Mouse (Mus musculus): ENCODE measurements around the gene Prom1.
A peak's percentile ranks its signal among the peaks of the same experiment; 100 is the strongest.

Gene Prom1

DNA sequence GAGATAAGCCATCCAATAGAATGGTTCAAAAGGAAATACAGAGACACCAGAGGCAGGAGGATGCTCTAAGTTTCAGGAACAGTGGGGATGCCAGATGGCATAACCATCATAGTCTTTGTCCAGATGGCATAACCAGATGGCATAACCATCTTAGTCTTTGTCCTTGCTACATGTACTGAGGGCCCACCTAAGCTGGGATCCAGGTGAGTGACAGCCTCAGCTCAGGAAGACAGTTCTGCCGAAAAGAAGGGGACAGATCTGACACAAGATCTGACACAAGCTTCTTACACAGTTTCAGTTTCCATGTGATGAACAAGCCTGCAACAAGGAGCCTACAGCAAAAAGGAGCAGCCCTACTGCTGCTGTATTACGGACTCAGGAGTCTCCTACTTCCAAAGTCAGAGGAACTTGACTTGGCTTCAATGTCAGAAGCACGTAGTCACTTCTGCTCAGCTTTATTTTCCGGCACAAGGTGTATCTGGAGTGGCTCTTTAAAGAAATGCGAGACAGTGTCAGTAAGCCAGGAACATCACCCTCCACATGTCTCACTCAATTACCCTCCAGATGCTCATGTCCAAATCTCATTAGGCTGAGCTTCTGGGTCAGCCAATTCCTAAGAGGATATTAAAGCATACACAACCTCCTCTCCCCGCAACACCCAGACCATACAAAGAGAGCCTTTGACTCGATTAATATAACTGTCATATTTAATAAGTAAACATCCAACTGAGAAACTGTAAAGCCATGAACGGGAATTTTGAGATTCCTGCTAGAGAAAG is 21.4 kb downstream of the Prom1 start:
- no peak for DNase-seq (ENCODE audit: low read depth, low spot score)

DNA sequence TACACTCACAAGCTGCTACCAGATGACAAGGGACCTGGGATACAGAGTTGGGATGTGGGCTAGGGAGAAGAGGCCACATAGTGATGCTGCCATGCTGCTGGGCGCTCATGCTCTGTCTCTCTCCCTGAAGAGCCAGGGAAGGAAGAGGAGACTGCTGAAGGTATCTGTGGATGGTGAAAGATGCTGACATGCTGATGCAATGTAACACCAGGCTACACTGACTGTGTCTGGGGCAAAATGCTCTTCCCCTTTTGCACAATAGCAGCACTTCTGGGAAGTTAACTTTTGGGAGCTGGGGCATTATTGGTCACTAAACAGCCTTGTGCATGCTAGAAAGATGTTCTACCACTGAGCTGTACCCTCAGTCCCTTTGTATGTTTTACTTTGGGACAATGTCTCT is 26.4 kb downstream of the Prom1 start:
- no peak for DNase-seq (ENCODE audit: low read depth, low spot score)

DNA sequence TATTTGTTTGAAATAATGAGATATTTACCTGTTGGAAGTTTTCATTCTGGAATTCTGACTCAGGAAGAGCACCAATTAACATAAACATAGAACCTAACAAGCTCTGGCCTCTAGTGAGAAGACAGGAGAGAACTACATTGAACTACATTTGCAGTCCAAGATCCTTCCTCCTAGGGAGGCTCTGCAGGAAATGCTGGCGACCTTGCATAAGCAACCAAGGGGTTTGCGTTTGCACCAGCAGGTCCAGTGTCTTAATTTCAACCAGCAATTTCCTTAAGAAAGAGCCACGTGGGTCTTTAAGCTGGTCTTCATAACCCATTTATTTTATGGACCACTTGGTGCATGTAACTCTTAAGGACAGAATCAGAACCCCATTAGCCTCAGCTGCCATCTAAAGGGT is 28.2 kb downstream of the Prom1 start:
- DNase-seq (ENCODE audit: low read depth, low spot score), result no peak

DNA sequence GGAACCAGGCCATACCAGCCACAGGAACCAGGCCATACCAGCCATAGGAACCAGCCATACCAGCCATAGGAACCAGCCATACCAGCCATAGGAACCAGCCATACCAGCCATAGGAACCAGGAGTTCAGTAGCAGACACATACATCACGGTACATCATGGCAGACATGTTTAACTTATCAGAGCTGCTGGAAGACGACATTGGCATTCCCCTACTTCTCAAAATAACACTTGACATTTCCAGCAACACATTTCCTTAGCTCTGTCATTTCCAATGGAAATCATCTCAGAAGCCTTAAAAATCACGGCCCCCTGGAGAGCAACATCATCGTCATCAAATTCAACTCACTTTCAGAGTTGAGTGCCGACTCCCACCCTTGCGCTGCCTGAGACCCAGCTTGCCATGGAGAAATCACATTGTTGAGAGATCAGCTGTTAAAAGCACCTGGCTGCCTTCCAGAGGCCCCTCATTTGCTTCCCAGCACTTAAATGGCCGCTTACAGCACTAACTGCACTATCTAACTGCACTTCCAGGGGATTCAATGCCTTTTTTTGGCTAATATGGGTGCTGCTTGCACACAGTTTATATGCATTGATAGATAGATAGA is 31.2 kb downstream of the Prom1 start:
- no peak for DNase-seq (ENCODE audit: low read depth, low spot score)

GRCm38 (mm10) chr5:44058258-44058657 is 43.6 kb downstream of the Prom1 start:
- no peak for DNase-seq (ENCODE audit: low read depth, low spot score)

DNA sequence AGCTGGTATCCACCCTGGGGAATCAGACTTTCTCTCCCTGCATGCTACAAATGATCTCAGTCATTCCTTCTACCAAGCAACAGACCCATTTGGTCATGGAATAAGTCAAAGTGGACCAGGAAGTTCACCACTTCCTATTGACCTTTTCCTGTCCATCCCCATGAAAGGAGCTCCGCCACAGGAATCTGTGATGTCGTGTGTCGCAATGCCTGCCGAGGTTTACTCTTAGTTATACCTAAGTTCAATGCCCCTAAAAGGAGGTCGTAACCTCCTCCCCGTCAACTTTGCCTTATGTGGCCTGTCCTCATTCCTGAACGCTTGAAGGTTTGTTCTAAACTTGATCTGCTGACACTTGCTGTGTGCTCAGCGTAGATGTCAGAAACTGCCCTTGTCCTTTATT is 51.6 kb downstream of the Prom1 start:
- no peak for DNase-seq (ENCODE audit: low read depth, low spot score)

- DNase-seq (ENCODE audit: low read depth, low spot score), result no peak
Observed at GRCm38 (mm10) chr5:44049395-44049976, 52.3 kb downstream of the Prom1 start.

- peak; percentile 67 for DNase-seq (ENCODE audit: low read depth, low spot score)
Observed at GRCm38 (mm10) chr5:44048568-44049363, 53.1 kb downstream of the Prom1 start.

DNA sequence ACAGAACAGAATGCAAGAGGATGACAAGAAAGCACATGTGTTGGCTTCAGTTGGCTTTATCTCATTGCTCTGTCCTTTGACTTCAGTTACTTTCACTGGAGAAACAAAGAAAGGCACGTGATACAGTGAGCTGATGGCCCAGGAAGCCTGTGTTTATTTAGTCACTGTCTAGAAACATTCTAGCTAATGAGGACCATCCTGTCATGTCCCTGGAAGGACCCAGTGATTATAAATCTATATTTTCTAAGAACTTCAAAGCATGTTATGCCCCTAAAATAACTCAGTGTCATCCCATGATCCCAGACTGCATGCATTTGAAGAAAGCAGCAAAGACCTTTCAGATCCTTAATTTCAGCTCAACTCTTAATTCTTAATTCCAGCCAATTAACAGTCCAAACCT is 60.1 kb downstream of the Prom1 start:
- no peak for DNase-seq (ENCODE audit: low read depth, low spot score)

- no peak for DNase-seq (ENCODE audit: low read depth, low spot score)
Observed at GRCm38 (mm10) chr5:44041056-44041455, 60.8 kb downstream of the Prom1 start.

GRCm38 (mm10) chr5:43998295-43998989 is 103.4 kb downstream of the Prom1 start:
- DNase-seq (ENCODE audit: low read depth, low spot score), result no peak

GRCm38 (mm10) chr5:43997626-43998025 is 104.2 kb downstream of the Prom1 start:
- DNase-seq (ENCODE audit: low read depth, low spot score), result no peak

DNA sequence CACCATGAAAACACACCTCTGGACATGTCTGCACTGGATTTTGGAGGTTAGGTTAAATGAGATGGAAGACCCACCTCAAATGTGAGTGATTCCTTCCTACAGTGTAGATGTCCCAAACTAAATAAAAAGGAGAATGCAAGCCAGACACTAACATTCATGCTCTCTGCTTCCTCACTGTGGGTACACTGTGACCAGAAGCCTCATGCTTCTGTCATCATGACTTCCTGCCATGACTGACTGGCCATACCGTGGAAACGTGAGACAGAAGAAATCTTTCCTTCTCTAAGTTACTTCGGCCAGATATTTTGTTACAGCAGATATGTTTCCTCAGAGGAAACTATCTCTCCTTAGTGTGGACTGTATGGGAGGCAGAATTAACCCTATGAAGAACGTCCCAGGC is 105.7 kb downstream of the Prom1 start:
- no peak for DNase-seq (ENCODE audit: low read depth, low spot score)

DNA sequence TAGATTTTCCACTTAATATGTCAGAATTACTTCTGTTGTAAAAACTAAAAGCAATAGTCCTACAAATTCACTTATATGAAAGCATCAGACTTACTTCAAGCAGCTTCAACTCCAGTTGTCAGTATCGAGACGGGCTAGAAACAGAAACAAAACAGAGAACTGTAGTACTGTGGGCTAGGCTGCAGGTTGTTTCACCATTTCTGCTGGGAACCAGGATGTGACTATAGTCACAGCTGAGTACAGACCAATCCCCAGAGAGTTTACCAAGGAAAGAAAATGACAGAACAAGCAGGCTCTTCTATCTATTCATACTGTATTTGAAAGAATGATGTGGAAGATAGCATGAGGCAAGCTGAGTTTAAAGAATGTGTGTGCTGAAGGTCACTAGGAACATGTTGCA is 106.9 kb downstream of the Prom1 start:
- no peak for DNase-seq (ENCODE audit: low read depth, low spot score)

DNA sequence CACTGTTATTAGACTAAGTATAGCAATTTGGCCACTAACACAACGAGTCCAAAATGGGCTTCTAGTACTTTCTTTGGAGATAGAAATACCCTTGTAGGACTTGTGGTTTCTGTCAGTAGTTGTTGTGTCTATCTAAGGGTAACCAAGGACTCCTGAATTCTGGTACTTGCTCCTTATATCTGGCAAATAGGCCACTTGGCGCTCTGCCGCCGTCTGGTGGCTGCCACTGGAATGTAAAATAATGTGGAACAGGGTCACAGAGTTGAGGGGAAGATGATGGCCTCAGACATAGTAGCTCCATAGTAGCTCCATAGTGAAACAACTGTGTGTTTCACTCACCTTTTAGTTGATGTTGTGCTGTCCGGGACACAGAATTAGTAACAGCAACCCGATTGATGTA is 111.5 kb downstream of the Prom1 start:
- DNase-seq (ENCODE audit: low read depth, low spot score), result peak; percentile 67

DNA sequence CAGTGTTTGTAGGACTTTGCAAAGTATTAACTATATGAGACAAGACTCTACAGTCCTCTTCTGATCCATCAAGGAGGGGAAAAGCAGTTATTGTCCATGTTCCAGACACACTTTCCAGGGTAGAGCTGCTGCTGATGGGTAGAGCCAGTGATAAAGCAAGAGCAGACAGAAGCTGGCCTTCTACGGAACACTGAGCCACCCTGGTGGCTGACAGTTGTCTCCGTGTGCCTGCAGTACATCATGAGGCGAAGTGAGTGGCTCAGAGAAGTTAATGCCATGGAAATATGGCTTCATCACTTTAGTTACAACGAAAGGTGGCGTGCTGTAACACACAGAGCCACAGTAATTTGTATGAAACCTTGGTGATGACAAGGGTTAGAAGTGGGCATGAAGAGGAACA is 112.8 kb downstream of the Prom1 start:
- peak; percentile 9 for DNase-seq (ENCODE audit: low read depth, low spot score)

DNA sequence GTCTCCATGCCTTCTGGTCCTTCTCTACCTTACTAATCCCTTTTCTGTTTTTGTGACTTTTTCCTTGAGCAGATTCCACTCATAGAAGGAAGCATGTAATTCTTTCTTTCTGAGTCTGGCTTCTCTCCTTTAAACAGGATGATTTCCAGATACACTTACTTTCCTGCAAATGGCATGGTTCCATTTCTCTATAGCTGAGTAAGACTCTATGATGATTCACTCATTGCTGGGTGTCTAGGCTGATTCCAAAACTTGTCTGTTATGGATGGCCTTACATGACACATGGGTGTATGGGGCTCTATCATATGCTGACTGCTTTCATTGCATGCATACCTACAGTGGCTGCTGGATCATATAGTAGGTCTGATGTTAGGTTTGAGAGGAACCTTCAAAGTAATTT is 115.6 kb downstream of the Prom1 start:
- DNase-seq (ENCODE audit: low read depth, low spot score), result no peak

- peak; percentile 85 for DNase-seq (ENCODE audit: low read depth, low spot score)
Observed at GRCm38 (mm10) chr5:43982896-43983295, 118.9 kb downstream of the Prom1 start.

- DNase-seq (ENCODE audit: low read depth, low spot score), result peak; percentile 75
Observed at GRCm38 (mm10) chr5:43981620-43982019, 120.2 kb downstream of the Prom1 start, which contains the start of gene Fgfbp1. Gene Fgfbp1 (minus strand): TSS chr5:43981779.

DNA sequence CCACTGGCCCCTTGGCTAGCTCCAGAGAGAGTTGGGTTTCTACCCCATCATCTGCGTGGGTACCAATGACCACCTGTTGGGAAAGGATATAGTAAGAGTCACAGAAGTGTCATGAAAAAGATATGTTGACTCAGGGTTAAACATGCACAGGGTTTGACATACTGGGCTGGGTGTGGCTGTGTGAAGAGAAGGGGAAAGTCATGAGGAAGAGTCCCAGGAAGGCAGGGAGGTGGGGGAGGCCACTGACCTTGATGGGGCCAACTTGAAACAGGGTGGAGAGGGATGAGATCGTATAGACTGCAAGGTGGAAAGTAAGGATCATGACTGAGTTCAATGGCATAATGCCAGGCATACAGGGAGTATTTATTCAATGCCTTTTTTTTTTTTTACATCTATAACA is 121.4 kb downstream of the Prom1 start:
- DNase-seq (ENCODE audit: low read depth, low spot score), result no peak

GRCm38 (mm10) chr5:43976821-43977561 is 124.8 kb downstream of the Prom1 start:
- no peak for DNase-seq (ENCODE audit: low read depth, low spot score)

Data from ZHBTc4 (cell line).